Mouse (Mus musculus): Measurements from ENCODE around the gene Cmtm2b. TPM values are rescaled to one million over a fixed set of nuclear protein-coding genes. Genes with fewer than 3 reads are reported as not detected.

Gene Cmtm2b
- polyA plus RNA-seq, 1 experiment from 2014 or later, result not detected

- H3K4me3 ChIP-seq (ENCODE audit: low read depth, low read length), result peak overlapping the region; percentile 49
- H3K36me3 ChIP-seq (ENCODE audit: control insufficient read depth, insufficient read depth, low read length), result no peaks in the 10 kb centered on the region
- under 1% methylated on average over 44 of the region's 54 CpGs for WGBS
- peak overlapping the region; percentile 6; the same call in 1 of the 2 replicates for H3K27ac ChIP-seq (ENCODE audit: low read depth, low read length)
- H3K4me1 ChIP-seq (ENCODE audit: control insufficient read depth, insufficient read depth, low read length), result no peaks in the 10 kb centered on the region
- H3K4me2 ChIP-seq (ENCODE audit: low read depth, low read length), result peak overlapping the region; percentile 77
- peak overlapping the region; percentile 54 for H3K9ac ChIP-seq (replicated peaks; ENCODE audit: low read depth, low read length)
- no peaks in the 10 kb centered on the region for H3K9me3 ChIP-seq (ENCODE audit: control insufficient read depth, low read length)
- H3K27me3 ChIP-seq (ENCODE audit: control insufficient read depth, insufficient read depth, low read length), result no peaks in the 10 kb centered on the region
- ATAC-seq (ENCODE audit: low read depth), result peak; percentile 81
Observed at GRCm38 (mm10) chr8:104340233-104341105, 18.4 kb downstream of the Cmtm2b start.

DNA sequence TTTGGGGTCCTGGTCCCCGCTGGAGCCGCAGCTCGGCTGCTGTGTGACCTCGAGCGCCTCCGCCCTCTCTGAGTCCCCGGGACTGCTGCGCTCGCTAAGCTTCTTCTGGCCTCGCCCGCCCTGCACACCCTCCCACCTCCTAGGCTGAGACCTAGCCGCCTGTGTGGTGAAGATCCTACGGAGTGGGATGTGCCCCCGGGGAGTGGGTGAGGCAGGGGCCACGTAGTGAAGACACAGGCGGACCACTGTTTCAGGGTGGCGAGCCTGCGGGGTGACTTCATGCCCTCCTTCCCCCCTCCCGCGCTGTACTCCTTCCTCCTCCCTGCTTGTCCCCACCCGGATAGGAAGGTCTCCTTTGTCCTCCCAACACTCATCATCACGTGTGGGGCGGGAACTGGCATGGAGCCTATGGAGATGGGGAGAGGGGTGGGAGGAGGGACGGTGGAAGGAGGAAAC, 19.1 kb downstream of the Cmtm2b start:
- Histone ChIP-seq H3K27me3 (ENCODE audit: control insufficient read depth, insufficient read depth, low read length) (no peaks in the 10 kb centered on the region), H3K9me3 (ENCODE audit: control insufficient read depth, low read length) (no peaks in the 10 kb centered on the region), H3K4me1 (ENCODE audit: control insufficient read depth, insufficient read depth, low read length) (no peaks in the 10 kb centered on the region), H3K9ac (replicated peaks; ENCODE audit: low read depth, low read length) (peak overlapping the region; percentile 54), H3K4me3 (ENCODE audit: low read depth, low read length) (peak overlapping the region; percentile 49), H3K36me3 (ENCODE audit: control insufficient read depth, insufficient read depth, low read length) (no peaks in the 10 kb centered on the region), H3K4me2 (ENCODE audit: low read depth, low read length) (peak overlapping the region; percentile 77), H3K27ac (ENCODE audit: low read depth, low read length) (peak overlapping the region; percentile 6; the same call in 1 of the 2 replicates)
- peak; percentile 69 for ATAC-seq (ENCODE audit: low read depth)
- under 1% methylated on average over 24 of the region's 24 CpGs for WGBS

DNA sequence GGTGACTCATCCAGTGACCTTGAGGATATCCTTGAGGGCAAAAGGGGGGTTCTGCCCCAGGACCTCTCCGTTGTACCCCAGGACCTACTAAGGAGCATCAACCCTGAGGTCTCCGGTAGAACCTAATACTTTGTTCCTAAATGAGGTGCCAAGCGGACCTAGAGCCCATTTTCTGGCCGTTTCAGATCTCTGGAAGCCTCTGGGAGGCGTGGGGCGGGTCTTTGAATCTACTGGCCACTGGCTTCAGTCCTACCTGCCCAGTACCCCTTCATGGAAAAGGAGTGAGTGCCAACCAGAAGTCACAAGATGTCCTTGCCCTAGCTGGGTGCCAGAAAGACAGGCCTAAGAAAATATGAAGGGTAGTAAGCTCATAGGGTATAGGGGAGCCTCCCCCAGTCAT, 19.6 kb downstream of the Cmtm2b start:
- peak overlapping the region; percentile 77; the same call in 1 of the 2 replicates for H3K4me2 ChIP-seq (ENCODE audit: low read depth, low read length)
- H3K4me1 ChIP-seq (ENCODE audit: control insufficient read depth, insufficient read depth, low read length), result no peaks in the 10 kb centered on the region
- H3K9ac ChIP-seq (replicated peaks; ENCODE audit: low read depth, low read length), result no peak overlapping the region
- H3K27me3 ChIP-seq (ENCODE audit: control insufficient read depth, insufficient read depth, low read length), result no peaks in the 10 kb centered on the region
- no peaks in the 10 kb centered on the region for H3K36me3 ChIP-seq (ENCODE audit: control insufficient read depth, insufficient read depth, low read length)
- 48% methylated on average over 6 of the region's 6 CpGs for WGBS
- ATAC-seq (ENCODE audit: low read depth), result no peak
- H3K4me3 ChIP-seq (ENCODE audit: low read depth, low read length), result no peak overlapping the region
- H3K9me3 ChIP-seq (ENCODE audit: control insufficient read depth, low read length), result no peaks in the 10 kb centered on the region
- no peak overlapping the region for H3K27ac ChIP-seq (ENCODE audit: low read depth, low read length)

GRCm38 (mm10) chr8:104342426-104342825, 20.4 kb downstream of the Cmtm2b start:
- no peak overlapping the region for H3K27ac ChIP-seq (ENCODE audit: low read depth, low read length)
- no peak overlapping the region for H3K4me2 ChIP-seq (ENCODE audit: low read depth, low read length)
- WGBS, result 84% methylated on average over 5 of the region's 5 CpGs
- H3K9ac ChIP-seq (replicated peaks; ENCODE audit: low read depth, low read length), result no peak overlapping the region
- H3K9me3 ChIP-seq (ENCODE audit: control insufficient read depth, low read length), result no peaks in the 10 kb centered on the region
- no peak overlapping the region for H3K4me3 ChIP-seq (ENCODE audit: low read depth, low read length)
- no peaks in the 10 kb centered on the region for H3K36me3 ChIP-seq (ENCODE audit: control insufficient read depth, insufficient read depth, low read length)
- no peak for ATAC-seq (ENCODE audit: low read depth)
- no peaks in the 10 kb centered on the region for H3K4me1 ChIP-seq (ENCODE audit: control insufficient read depth, insufficient read depth, low read length)
- H3K27me3 ChIP-seq (ENCODE audit: control insufficient read depth, insufficient read depth, low read length), result no peaks in the 10 kb centered on the region

- peak; percentile 50; the same call in 1 of the 2 replicates for ATAC-seq (ENCODE audit: low read depth)
- no peaks in the 10 kb centered on the region for H3K9me3 ChIP-seq (ENCODE audit: control insufficient read depth, low read length)
- no peak overlapping the region for H3K4me2 ChIP-seq (ENCODE audit: low read depth, low read length)
- WGBS, result 11% methylated on average over 7 of the region's 7 CpGs
- no peaks in the 10 kb centered on the region for H3K4me1 ChIP-seq (ENCODE audit: control insufficient read depth, insufficient read depth, low read length)
- no peak overlapping the region for H3K27ac ChIP-seq (ENCODE audit: low read depth, low read length)
- H3K27me3 ChIP-seq (ENCODE audit: control insufficient read depth, insufficient read depth, low read length), result no peaks in the 10 kb centered on the region
- no peak overlapping the region for H3K4me3 ChIP-seq (ENCODE audit: low read depth, low read length)
- H3K9ac ChIP-seq (replicated peaks; ENCODE audit: low read depth, low read length), result no peak overlapping the region
- no peaks in the 10 kb centered on the region for H3K36me3 ChIP-seq (ENCODE audit: control insufficient read depth, insufficient read depth, low read length)
Observed at GRCm38 (mm10) chr8:104343957-104344356, 21.9 kb downstream of the Cmtm2b start.

DNA sequence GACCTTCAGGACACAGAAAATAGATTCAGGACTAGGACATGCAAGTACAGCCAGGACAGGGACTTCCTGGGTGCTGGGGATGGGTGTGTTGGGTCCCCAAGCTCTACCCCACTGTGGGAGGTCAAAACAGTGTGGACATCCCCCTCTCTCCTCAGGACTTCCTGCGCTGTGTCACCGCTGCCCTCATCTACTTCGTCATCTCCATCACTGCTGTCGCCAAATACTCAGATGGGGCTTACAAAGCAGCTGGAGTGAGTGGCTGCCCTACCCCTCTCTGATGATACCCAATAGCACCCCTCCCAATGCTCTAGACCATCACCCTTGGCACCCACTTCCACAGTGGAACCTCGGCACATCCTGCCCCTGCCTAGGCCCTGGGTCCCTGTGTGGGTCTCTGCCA, 22.6 kb downstream of the Cmtm2b start:
- no peak for ATAC-seq (ENCODE audit: low read depth)
- no peaks in the 10 kb centered on the region for H3K4me1 ChIP-seq (ENCODE audit: control insufficient read depth, insufficient read depth, low read length)
- no peaks in the 10 kb centered on the region for H3K27me3 ChIP-seq (ENCODE audit: control insufficient read depth, insufficient read depth, low read length)
- H3K9ac ChIP-seq (replicated peaks; ENCODE audit: low read depth, low read length), result no peak overlapping the region
- no peaks in the 10 kb centered on the region for H3K9me3 ChIP-seq (ENCODE audit: control insufficient read depth, low read length)
- no peaks in the 10 kb centered on the region for H3K36me3 ChIP-seq (ENCODE audit: control insufficient read depth, insufficient read depth, low read length)
- H3K4me3 ChIP-seq (ENCODE audit: low read depth, low read length), result no peak overlapping the region
- H3K4me2 ChIP-seq (ENCODE audit: low read depth, low read length), result no peak overlapping the region
- H3K27ac ChIP-seq (ENCODE audit: low read depth, low read length), result no peak overlapping the region
- WGBS, result 96% methylated on average over 5 of the region's 5 CpGs

DNA sequence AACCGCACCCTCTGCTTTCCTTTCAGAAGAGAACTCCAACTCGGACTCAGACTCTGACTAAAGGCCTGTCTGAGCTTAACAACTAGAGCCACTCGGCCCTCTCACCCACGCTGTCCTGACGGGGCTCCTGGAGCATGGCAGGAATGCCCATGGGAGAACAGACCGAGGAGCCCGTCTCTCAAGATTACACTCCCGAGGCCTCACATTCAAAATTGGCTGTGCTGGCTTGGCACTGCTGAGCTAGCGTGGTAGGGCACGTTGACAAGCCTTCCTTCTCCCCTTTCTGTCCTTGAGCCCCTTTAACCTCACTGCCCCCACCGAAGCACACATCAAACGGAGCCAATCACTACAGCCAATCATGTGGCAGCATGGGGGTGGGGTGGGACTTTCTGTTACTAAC, 24.7 kb downstream of the Cmtm2b start:
- Histone ChIP-seq H3K27ac (ENCODE audit: low read depth, low read length) (no peak overlapping the region), H3K9ac (replicated peaks; ENCODE audit: low read depth, low read length) (no peak overlapping the region), H3K4me1 (ENCODE audit: control insufficient read depth, insufficient read depth, low read length) (no peaks in the 10 kb centered on the region), H3K9me3 (ENCODE audit: control insufficient read depth, low read length) (no peaks in the 10 kb centered on the region), H3K36me3 (ENCODE audit: control insufficient read depth, insufficient read depth, low read length) (no peaks in the 10 kb centered on the region), H3K4me2 (ENCODE audit: low read depth, low read length) (no peak overlapping the region), H3K4me3 (ENCODE audit: low read depth, low read length) (no peak overlapping the region), H3K27me3 (ENCODE audit: control insufficient read depth, insufficient read depth, low read length) (no peaks in the 10 kb centered on the region)
- WGBS, result 59% methylated on average over 12 of the region's 12 CpGs
- ATAC-seq (ENCODE audit: low read depth), result no peak

DNA sequence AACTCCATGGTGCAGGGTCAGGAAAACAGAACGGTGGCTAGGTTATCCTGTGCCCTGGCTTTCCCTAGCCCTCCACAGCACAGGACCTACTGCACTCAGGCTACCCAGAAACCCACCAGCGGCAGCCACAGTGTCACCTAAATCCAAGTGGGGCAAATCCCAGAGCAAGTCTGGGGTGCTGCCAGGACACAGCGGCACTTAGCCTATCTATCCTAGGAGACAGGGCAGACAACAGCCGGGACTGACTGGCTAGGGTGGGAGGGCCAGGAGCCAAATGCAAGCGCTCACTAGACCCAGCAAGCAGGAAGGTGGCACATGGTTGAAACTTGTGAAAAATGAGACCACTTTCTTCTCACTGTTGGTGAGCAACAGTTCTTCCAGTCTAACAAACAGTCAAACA, 26.9 kb downstream of the Cmtm2b start:
- 88% methylated on average over 5 of the region's 5 CpGs for WGBS

GRCm38 (mm10) chr8:104350047-104350446, 28.0 kb downstream of the Cmtm2b start:
- Histone ChIP-seq H3K36me3 (ENCODE audit: control insufficient read depth, insufficient read depth, low read length) (no peaks in the 10 kb centered on the region), H3K27me3 (ENCODE audit: control insufficient read depth, insufficient read depth, low read length) (no peaks in the 10 kb centered on the region), H3K27ac (ENCODE audit: low read depth, low read length) (no peak overlapping the region), H3K9ac (replicated peaks; ENCODE audit: low read depth, low read length) (no peak overlapping the region), H3K4me3 (ENCODE audit: low read depth, low read length) (no peak overlapping the region), H3K4me2 (ENCODE audit: low read depth, low read length) (no peak overlapping the region), H3K9me3 (ENCODE audit: control insufficient read depth, low read length) (no peaks in the 10 kb centered on the region), H3K4me1 (ENCODE audit: control insufficient read depth, insufficient read depth, low read length) (no peaks in the 10 kb centered on the region)
- 88% methylated on average over 13 of the region's 13 CpGs for WGBS
- no peak for ATAC-seq (ENCODE audit: low read depth)

More for the DNA sequence above, 26.9 kb downstream of the Cmtm2b start:
- Histone ChIP-seq H3K4me2 (ENCODE audit: low read depth, low read length) (no peak overlapping the region), H3K9me3 (ENCODE audit: control insufficient read depth, low read length) (no peaks in the 10 kb centered on the region), H3K36me3 (ENCODE audit: control insufficient read depth, insufficient read depth, low read length) (no peaks in the 10 kb centered on the region), H3K9ac (replicated peaks; ENCODE audit: low read depth, low read length) (no peak overlapping the region), H3K27me3 (ENCODE audit: control insufficient read depth, insufficient read depth, low read length) (no peaks in the 10 kb centered on the region), H3K27ac (ENCODE audit: low read depth, low read length) (no peak overlapping the region), H3K4me1 (ENCODE audit: control insufficient read depth, insufficient read depth, low read length) (no peaks in the 10 kb centered on the region), H3K4me3 (ENCODE audit: low read depth, low read length) (no peak overlapping the region)
- no peak for ATAC-seq (ENCODE audit: low read depth)
